Mouse (Mus musculus) heart, postnatal 4 days (tissue): ENCODE results near the gene Scgb2b17. TPM values are rescaled to one million over a fixed set of nuclear protein-coding genes. Genes with fewer than 3 reads are reported as not detected.
"Not testable (repeated sequence)": the region's sequence is repeated elsewhere in the genome, so short reads cannot be mapped to it uniquely, and the experiment has no call there.

Experiments
- DNase-seq: peaks from one replicate; pipeline ENCODE4 v3.0.0; 2021
- total RNA-seq, 2 experiments: library from RNA; stranded (reverse); gene quantifications; 2 replicates each; pipeline ENCODE4 v1.2.3; 2021

The Scgb2b17 gene
- total RNA-seq = not detected

GRCm38 (mm10) chr7:33056461-33056860 is at the start of gene Scgb2b17:
Gene Scgb2b17 (minus strand): TSS chr7:33056561.
- DNase-seq = not testable (repeated sequence)

DNA sequence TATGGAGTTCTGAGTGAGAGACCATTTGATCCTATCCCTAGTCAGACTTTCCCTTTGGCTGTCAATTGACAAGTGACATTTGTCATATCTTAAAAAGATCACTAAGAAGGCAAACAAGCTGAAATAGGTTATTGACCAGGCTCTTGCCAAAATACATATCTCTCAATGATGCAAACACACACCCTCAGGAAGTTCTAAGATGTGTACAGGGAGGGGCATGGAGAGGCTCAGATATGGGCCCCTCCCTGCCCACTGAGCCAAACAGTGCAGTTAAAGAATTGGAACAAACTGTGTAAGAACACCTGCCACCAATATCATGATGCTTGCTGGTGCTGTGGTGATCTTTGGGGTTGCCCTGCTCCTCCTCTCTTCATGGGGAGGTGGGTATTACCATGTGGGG is 6.8 kb upstream of the Scgb2b17 start, which contains the start of gene Scgb1b17:
Gene Scgb1b17, plus strand, starts transcription at position 301 of the 400 bp plus-strand sequence.
- not testable (repeated sequence) for DNase-seq

Other genes with a start within 250 kb of the Scgb2b17 start
- gene Scgb2b15, start 226.9 kb downstream of the Scgb2b17 start, total RNA-seq = not detected
- gene Scgb1b15, start 220.0 kb downstream of the Scgb2b17 start, total RNA-seq = not detected
- gene Scgb1b17, start 6.9 kb upstream of the Scgb2b17 start, total RNA-seq = not detected
- not detected for gene Scgb2b18, start 117.3 kb upstream of the Scgb2b17 start, total RNA-seq
- not detected for gene Scgb1b18, start 129.0 kb upstream of the Scgb2b17 start, total RNA-seq
- gene Scgb2b19, start 223.8 kb upstream of the Scgb2b17 start, total RNA-seq = not detected
- not detected for gene Scgb1b19, start 230.7 kb upstream of the Scgb2b17 start, total RNA-seq